Mouse (Mus musculus) limb, embryonic 10.5 days (tissue): ENCODE measurements around the gene Agt. TPM values are rescaled to one million over a fixed set of nuclear protein-coding genes. Genes with fewer than 3 reads are reported as not detected.

Experiments
- DNase-seq: peaks from one replicate; pipeline ENCODE4 v3.0.0-alpha.2; 2017; ENCODE audit warnings: low spot score
- H3K27ac ChIP-seq: fragments of 300-500 bp; sonication (generic); 2 replicates; pipeline ENCODE4 v1.5.1; 2016; ENCODE audit warnings: mild to moderate bottlenecking
- H3K27me3 ChIP-seq: fragments of 300-500 bp; sonication (generic); 2 replicates; pipeline ENCODE4 v1.6.1; 2016; ENCODE audit warnings: low read depth, mild to moderate bottlenecking; ENCODE audit not compliant: poor library complexity, severe bottlenecking
- H3K36me3 ChIP-seq: fragments of 300-500 bp; sonication (generic); 2 replicates; pipeline ENCODE4 v1.6.1; 2016; ENCODE audit warnings: mild to moderate bottlenecking, moderate library complexity
- H3K4me1 ChIP-seq: fragments of 300-500 bp; sonication (generic); 2 replicates; pipeline ENCODE4 v1.6.1; 2016
- H3K4me3 ChIP-seq: fragments of 300-500 bp; sonication (generic); 2 replicates; pipeline ENCODE4 v1.5.1; 2016; ENCODE audit warnings: mild to moderate bottlenecking, moderate library complexity
- H3K9me3 ChIP-seq: fragments of 300-500 bp; sonication (generic); replicated peaks from 2 replicates; pipeline ENCODE4 v1.6.1; 2016; ENCODE audit warnings: mild to moderate bottlenecking
- WGBS: fragments of 180-500 bp; shearing (Covaris S2); methylation state at CpG from one replicate; pipeline ENCODE4 v1.1.7; 2016; 5-methylcytosine and 5-hydroxymethylcytosine counted together
- polyA plus RNA-seq: library from polyadenylated mRNA; unstranded; fragments of >200 nt; fragmentation: Nextera tagmentation; extraction: Ambion mirVana; gene quantifications from 2 replicates; pipeline ENCODE4 v1.2.1, GENCODE M21; 2016

Gene Agt
- polyA plus RNA-seq, 1 experiment from 2014 or later, result not detected

DNA sequence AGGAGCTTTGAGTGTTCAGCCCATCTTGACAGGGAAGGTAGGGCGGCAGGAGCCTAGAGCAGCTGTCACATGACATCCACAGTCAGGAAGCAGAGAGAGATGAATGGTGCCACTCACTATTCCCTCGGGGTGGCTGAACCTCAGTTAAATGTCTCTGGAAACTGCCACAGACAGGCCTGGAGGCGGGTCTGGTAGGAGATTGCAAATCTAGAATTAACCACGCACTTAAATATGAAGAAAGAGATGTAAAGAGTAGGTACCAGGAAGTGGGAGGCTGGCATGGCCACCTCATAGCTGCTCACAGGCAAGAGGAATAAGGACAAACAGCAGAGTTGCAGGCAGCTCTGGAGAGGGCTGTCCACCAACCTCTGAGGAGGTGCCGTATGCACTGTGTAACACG lies 52.4 kb downstream of the Agt start:
- no peak for DNase-seq
- H3K36me3 ChIP-seq, result no peaks in the 10 kb centered on the region
- peaks cover 11% of the 10 kb centered on the region for H3K4me1 ChIP-seq
- H3K4me3 ChIP-seq, result no peak overlapping the region
- H3K27ac ChIP-seq, result no peak overlapping the region
- whole genome bisulfite sequencing, result 72% methylated on average over 6 of the region's 6 CpGs
- no peaks in the 10 kb centered on the region for H3K27me3 ChIP-seq
- H3K9me3 ChIP-seq, result no peaks in the 10 kb centered on the region

DNA sequence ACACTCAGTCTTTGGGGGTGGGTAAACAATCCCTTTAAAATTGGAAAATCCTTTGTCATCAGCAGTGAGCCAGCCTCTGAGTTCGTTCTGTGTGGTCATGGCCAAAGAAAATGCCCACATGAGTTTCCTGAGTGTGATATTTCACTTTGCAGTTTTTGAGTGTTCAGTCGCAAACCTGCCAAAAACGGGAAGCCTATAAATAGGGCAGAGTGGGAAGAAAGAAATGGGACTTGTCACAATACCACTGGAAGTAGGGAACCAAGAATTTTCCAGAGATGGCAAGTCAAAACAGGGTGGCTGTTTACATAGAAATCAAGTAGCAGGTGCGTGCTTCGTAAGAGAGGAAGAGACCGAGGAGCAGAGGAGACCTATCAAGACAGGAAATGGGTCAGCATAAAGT lies 53.0 kb downstream of the Agt start:
- H3K9me3 ChIP-seq, result no peaks in the 10 kb centered on the region
- H3K4me1 ChIP-seq, result peaks cover 5% of the 10 kb centered on the region
- H3K27ac ChIP-seq, result no peak overlapping the region
- DNase-seq, result no peak
- H3K36me3 ChIP-seq, result no peaks in the 10 kb centered on the region
- H3K27me3 ChIP-seq, result no peaks in the 10 kb centered on the region
- no peak overlapping the region for H3K4me3 ChIP-seq
- 76% methylated on average over 6 of the region's 6 CpGs for WGBS

DNA sequence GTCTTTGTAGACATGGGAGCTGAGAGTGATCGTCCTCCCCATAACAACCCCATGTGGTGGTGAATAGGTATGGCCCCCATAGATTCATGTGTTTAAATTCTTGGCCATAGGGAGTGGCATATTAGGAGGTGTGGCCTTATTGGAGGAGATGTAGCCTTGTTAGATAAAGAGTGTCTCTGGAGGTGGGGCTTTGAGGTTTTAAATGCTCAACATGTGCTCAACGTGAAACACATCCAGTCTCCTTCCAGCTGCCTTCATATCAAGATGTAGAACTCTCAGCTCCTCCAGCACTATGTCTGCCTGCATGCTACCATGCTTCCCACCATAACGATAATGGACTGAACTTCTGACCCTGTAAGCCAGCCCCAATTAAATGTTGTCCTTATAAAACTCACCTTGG lies 53.5 kb downstream of the Agt start:
- Histone ChIP-seq H3K9me3 (no peaks in the 10 kb centered on the region), H3K27me3 (no peaks in the 10 kb centered on the region), H3K4me1 (no peaks in the 10 kb centered on the region; the same call in 1 of the 2 replicates), H3K36me3 (no peaks in the 10 kb centered on the region), H3K4me3 (no peak overlapping the region), H3K27ac (no peak overlapping the region)
- no peak for DNase-seq
- 66% methylated on average over 3 of the region's 3 CpGs for WGBS

DNA sequence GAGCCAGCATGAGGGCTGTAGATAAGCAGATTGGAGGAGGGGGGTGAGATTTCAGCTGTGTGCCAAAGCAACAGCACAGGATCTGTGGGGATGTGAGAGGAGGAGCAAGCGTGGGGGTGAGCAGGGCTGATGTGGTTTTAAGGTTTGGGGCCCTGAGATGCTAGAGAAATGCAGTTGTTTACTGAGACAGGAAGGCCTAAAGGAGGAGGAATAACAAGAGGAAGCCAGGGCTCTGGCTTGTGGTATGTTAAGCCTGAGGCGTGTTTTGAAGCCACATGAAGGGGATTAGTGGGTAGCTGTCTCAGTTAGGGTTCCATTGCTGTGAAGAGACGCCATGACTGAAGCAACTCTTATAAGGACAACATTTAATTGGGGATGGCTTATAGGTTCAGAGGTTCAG lies 60.4 kb downstream of the Agt start:
- no peaks in the 10 kb centered on the region for H3K4me1 ChIP-seq
- no peaks in the 10 kb centered on the region for H3K27me3 ChIP-seq
- no peak overlapping the region for H3K27ac ChIP-seq
- H3K4me3 ChIP-seq, result no peak overlapping the region
- no peaks in the 10 kb centered on the region for H3K9me3 ChIP-seq
- 71% methylated on average over 3 of the region's 3 CpGs for WGBS
- DNase-seq, result no peak
- no peaks in the 10 kb centered on the region for H3K36me3 ChIP-seq

DNA sequence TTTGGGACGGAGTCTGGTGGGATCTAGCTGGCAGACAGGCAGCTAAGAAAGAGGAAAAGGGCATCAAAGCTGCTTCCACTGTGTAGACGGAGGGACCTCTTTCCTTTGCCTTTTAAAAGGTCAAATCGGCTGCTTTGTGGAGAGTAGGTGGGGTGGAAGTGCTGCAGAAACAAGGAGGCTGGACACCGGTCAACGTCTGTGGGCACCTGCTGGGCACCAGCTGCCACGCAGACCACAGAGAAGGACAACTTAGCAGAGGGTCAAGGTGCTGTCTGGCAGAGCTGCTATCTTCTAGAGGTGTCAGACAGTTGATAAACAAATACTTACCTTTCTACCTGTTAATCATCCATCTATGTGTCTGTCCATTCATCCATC lies 61.2 kb downstream of the Agt start:
- H3K4me3 ChIP-seq, result no peak overlapping the region
- H3K36me3 ChIP-seq, result no peaks in the 10 kb centered on the region
- H3K27me3 ChIP-seq, result no peaks in the 10 kb centered on the region
- no peak overlapping the region for H3K27ac ChIP-seq
- no peaks in the 10 kb centered on the region for H3K4me1 ChIP-seq
- no peaks in the 10 kb centered on the region for H3K9me3 ChIP-seq
- WGBS, result 85% methylated on average over 6 of the region's 6 CpGs
- DNase-seq, result no peak

DNA sequence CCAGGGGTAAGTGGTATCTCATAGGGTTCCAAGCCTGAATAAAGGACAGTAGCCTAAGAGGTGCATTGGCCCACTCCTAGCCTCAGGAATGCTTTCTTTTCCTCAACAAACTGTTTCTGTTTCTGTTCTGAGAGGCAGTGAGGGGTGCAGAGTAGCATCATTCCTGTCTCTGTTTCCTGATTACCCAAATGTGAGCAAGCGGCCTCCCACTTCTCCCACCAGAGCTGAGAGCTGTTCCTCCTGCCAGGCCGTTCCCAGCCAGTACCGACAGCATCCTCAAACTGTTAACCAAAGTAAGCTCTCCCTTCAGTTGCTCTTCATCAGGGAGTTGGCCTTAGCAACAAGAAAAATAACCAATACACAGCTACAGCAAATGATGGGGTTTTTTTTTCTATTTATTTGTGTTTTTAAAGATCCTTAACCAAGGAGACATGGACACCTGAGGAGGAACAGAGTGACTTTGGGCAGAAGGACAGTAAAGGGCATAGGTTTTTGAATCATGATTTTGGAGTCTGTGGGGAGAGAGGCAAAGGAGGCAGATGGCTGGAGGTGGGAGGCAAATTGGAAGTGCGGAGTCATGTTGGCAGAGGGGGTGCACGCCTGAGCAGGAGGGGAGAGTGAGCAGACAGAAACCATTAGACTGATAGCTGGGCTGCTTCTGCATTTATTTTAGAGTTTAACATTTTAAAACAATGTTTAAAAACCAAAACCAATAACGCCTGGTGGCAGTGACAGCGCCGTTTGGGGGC lies 61.8 kb downstream of the Agt start:
- H3K4me1 ChIP-seq, result no peaks in the 10 kb centered on the region
- 80% methylated on average over 8 of the region's 8 CpGs for whole genome bisulfite sequencing
- DNase-seq, result no peak
- H3K4me3 ChIP-seq, result no peak overlapping the region
- no peaks in the 10 kb centered on the region for H3K9me3 ChIP-seq
- no peaks in the 10 kb centered on the region for H3K27me3 ChIP-seq
- H3K27ac ChIP-seq, result no peak overlapping the region
- H3K36me3 ChIP-seq, result no peaks in the 10 kb centered on the region

Other genes with a start within 250 kb of the Agt start
- 0.20 and 0.35 TPM in 2 replicates for gene Pgbd5, start 130.0 kb downstream of the Agt start, polyA plus RNA-seq
- 37.9 and 43.5 TPM in 2 replicates for gene Cog2, start 48.9 kb downstream of the Agt start, polyA plus RNA-seq
- gene Capn9, start 6.4 kb upstream of the Agt start, polyA plus RNA-seq, result not detected in 2 replicates
- 22.7 and 23.5 TPM in 2 replicates for gene 2310022B05Rik, start 93.7 kb upstream of the Agt start, polyA plus RNA-seq
- 45.5 and 51.9 TPM in 2 replicates for gene Ttc13, start 152.3 kb upstream of the Agt start, polyA plus RNA-seq
- gene Arv1, start 152.4 kb upstream of the Agt start, polyA plus RNA-seq, result 33.6 and 33.8 TPM in 2 replicates
- gene Fam89a, start 182.1 kb upstream of the Agt start, polyA plus RNA-seq, result 5.1 and 7.0 TPM in 2 replicates
- gene Trim67, start 223.4 kb upstream of the Agt start, polyA plus RNA-seq, result not detected in 2 replicates